Mouse (Mus musculus): ENCODE measurements around the gene Gm45785.

- TF ChIP-seq CTCF (IDR thresholded peaks at IDR 0.05; ENCODE audit: borderline replicate concordance, insufficient read depth, low read length): no peak
- TF ChIP-seq POLR2A (IDR thresholded peaks at IDR 0.05; ENCODE audit: low read depth, low read length): no peak
Measured at GRCm38 (mm10) chr7:140880419-140880818, 24.3 kb upstream of the Gm45785 start.
